Mouse (Mus musculus): ENCODE data around the gene Flt1.

The Flt1 gene

GRCm38 (mm10) chr5:147724391-147724790, 1.4 kb downstream of the Flt1 start:
- DNase-seq: no peak

GRCm38 (mm10) chr5:147723811-147724210, 2.0 kb downstream of the Flt1 start:
- no peak for DNase-seq

GRCm38 (mm10) chr5:147721438-147721837, 4.4 kb downstream of the Flt1 start:
- peak; percentile 49 for DNase-seq

GRCm38 (mm10) chr5:147718335-147718734, 7.5 kb downstream of the Flt1 start:
- DNase-seq: no peak

GRCm38 (mm10) chr5:147716697-147717217, 9.1 kb downstream of the Flt1 start:
- no peak for DNase-seq

- DNase-seq: no peak
These were observed 9.5 kb downstream of the Flt1 start for GRCm38 (mm10) chr5:147716276-147716675.

- DNase-seq: peak; percentile 52
These were observed 10.4 kb downstream of the Flt1 start for GRCm38 (mm10) chr5:147715391-147715790.

GRCm38 (mm10) chr5:147708500-147708899, 17.3 kb downstream of the Flt1 start:
- no peak for DNase-seq

- DNase-seq: no peak
These were observed 18.3 kb downstream of the Flt1 start for GRCm38 (mm10) chr5:147707479-147707878.

- no peak for DNase-seq
These were observed 20.9 kb downstream of the Flt1 start for GRCm38 (mm10) chr5:147704890-147705289.

GRCm38 (mm10) chr5:147702423-147702822, 23.4 kb downstream of the Flt1 start:
- DNase-seq: no peak

GRCm38 (mm10) chr5:147701024-147701423, 24.8 kb downstream of the Flt1 start:
- no peak for DNase-seq

- no peak for DNase-seq
These were observed 27.8 kb downstream of the Flt1 start for GRCm38 (mm10) chr5:147698044-147698443.

GRCm38 (mm10) chr5:147697165-147697564, 28.6 kb downstream of the Flt1 start:
- no peak for DNase-seq

GRCm38 (mm10) chr5:147692622-147693021, 33.2 kb downstream of the Flt1 start:
- DNase-seq: no peak

GRCm38 (mm10) chr5:147683707-147684323, 42.0 kb downstream of the Flt1 start:
- DNase-seq: no peak

GRCm38 (mm10) chr5:147681224-147681623, 44.6 kb downstream of the Flt1 start:
- no peak for DNase-seq

- DNase-seq: no peak
These were observed 45.1 kb downstream of the Flt1 start for GRCm38 (mm10) chr5:147680711-147681110.

GRCm38 (mm10) chr5:147679316-147679715, 46.5 kb downstream of the Flt1 start:
- no peak for DNase-seq

GRCm38 (mm10) chr5:147675791-147676190, 50.0 kb downstream of the Flt1 start:
- DNase-seq: no peak

- peak; percentile 48 for DNase-seq
These were observed 53.9 kb downstream of the Flt1 start for GRCm38 (mm10) chr5:147671765-147672424.

GRCm38 (mm10) chr5:147668637-147669344, 57.0 kb downstream of the Flt1 start:
- no peak for DNase-seq

GRCm38 (mm10) chr5:147665946-147666345, 59.9 kb downstream of the Flt1 start:
- DNase-seq: no peak

- no peak for DNase-seq
These were observed 60.4 kb downstream of the Flt1 start for GRCm38 (mm10) chr5:147665381-147665780.

All from kidney, postnatal 14 days (tissue).